Mouse (Mus musculus): ENCODE measurements around the gene Nisch.

The Nisch gene

DNA sequence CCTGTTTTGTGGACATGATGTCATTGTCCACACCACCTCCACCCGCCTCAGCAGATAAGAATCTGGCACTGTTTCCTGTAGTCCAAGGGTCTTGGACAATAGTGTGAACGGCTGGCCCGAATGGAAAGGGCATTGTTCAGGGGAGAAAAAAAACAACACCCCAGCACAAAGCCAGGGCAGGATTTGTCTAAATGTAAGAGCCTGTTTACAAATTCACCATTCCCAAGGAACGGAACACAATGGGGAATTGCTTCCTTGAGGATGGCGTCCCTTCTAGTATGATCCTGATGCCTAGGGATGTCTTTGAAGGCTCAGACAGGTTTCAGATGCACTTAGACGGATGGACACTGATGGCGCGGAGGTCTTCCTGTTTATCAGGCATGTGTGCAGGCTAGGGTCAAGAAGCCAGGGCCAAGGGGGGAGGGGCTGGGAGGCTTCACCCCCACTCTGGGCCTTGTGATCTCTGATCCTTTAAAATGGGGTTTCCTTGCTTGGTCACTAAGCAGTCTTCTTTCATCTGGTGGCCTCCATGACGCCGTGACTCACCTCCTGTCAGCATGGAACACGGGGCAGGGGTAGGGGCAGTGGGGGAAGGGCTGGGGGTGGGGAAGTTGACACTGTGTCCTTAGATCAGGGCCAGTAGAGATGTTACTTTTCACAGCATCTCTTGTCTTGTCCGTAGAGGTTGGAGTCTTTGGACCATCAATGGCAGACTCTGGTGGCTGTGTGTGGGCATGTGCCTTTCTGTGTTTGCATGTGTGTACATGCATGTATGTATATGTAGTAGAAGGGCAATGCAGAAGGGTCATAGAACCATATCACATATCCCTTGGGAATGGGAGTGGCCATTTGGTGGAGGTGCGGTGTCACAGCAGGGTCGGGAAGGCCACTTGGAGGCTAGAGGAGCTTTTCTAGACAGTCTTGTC is 16.6 kb upstream of the Nisch start:
- Histone ChIP-seq H3K36me3 (ENCODE audit: control insufficient read depth, insufficient read depth, low read length, poor library complexity, severe bottlenecking) (no peaks in the 10 kb centered on the region), H3K27me3 (ENCODE audit: control insufficient read depth, insufficient read depth, low read length, poor library complexity, severe bottlenecking) (no peaks in the 10 kb centered on the region)
- no peak for DNase-seq (ENCODE audit: low read depth, low spot score)

DNA sequence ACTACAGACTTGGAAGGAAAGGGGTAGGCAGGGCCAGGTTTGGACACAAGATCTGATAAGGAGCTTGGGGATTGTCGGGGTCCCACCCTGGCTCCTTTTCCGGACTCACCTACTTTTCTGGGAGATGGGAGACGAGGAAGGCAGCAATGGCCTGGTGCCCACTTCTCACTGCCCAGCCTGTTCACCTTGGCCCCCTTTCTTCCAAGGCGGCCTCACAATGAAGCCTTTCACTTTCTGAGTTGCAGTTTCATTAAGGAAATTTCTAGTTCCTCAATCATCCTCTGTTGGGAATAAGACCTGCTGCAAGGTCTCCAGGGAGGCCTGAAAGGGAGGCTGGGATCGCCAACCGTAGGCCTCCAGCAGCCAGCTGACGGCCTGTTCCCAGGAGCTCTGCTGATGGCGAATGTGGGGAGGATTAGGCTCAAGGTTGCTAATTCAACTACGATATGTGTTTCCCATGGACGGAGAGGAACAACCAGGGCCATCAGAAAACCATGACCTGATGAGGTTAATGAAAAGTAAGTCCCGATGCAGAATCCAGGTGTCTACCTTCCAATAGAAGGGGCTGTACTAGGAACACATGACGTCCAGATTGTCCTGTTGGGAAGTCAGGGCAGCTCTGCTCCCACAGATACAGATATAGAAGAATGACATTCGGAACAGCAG is 15.8 kb upstream of the Nisch start:
- no peak for DNase-seq (ENCODE audit: low read depth, low spot score)
- H3K27me3 ChIP-seq (ENCODE audit: control insufficient read depth, insufficient read depth, low read length, poor library complexity, severe bottlenecking) = no peaks in the 10 kb centered on the region
- H3K36me3 ChIP-seq (ENCODE audit: control insufficient read depth, insufficient read depth, low read length, poor library complexity, severe bottlenecking) = no peaks in the 10 kb centered on the region

DNA sequence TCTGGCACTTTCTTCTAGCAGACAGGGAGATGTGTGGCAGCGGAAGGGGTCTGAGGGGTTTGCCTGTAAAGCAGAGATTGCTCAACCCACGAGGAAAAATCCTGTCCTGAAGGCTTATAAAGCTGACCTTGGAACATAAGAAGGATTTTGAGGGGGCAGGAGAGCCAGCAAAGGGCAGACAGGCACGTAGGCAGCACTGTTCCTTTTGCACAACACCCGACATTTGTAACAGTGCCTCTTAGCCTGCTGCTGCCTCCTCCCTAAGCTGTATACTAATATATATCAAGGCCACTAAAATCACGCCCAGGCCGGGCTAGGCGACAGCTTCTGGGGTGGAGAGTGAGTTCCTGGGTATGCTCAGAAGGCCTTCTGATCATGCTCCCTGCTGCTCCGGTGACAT is 13.7 kb upstream of the Nisch start:
- Histone ChIP-seq H3K36me3 (ENCODE audit: control insufficient read depth, insufficient read depth, low read length, poor library complexity, severe bottlenecking) (no peaks in the 10 kb centered on the region), H3K27me3 (ENCODE audit: control insufficient read depth, insufficient read depth, low read length, poor library complexity, severe bottlenecking) (no peaks in the 10 kb centered on the region)
- no peak for DNase-seq (ENCODE audit: low read depth, low spot score)

DNA sequence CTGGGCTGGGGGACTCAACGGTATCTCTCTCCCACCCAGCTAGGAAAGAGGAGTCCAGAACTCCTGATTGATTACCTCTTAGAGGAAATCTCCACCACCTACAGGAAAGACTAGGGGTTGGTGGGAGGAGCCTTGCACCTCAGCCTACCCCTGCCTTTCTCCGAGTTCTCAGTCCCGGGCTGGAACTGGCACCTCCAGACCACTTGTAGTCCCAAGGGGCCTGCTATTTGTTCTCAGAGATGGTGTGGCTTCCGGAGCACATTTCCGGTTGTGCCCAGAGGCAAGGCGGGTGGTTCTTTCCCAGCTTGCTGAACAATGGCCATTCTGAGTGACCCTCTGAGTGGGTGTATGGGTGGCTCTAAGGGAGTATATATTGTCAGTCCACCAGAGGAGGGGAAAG is 11.5 kb upstream of the Nisch start:
- Histone ChIP-seq H3K36me3 (ENCODE audit: control insufficient read depth, insufficient read depth, low read length, poor library complexity, severe bottlenecking) (no peaks in the 10 kb centered on the region), H3K27me3 (ENCODE audit: control insufficient read depth, insufficient read depth, low read length, poor library complexity, severe bottlenecking) (no peaks in the 10 kb centered on the region)
- DNase-seq (ENCODE audit: low read depth, low spot score) = peak; percentile 61

DNA sequence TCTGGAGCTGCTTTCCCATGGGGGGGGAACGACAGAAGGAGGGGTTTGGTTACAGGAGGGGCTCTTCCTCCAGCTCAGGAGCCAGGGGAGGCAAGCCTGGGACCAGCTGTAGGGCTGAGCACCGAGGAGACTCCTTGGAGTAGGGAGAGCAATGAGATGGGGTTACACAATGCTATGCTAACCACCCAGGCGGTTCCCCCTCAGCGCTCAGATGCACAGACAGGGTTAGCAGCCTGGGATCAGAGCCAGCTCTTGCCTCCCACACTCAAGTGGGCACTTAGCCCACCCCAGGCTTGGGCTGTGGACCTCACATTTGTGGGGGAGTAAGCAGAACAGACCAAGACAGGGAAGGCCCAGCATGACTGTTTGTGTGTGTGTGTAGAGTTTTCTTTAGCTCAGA is 10.2 kb upstream of the Nisch start:
- no peak for DNase-seq (ENCODE audit: low read depth, low spot score)
- no peaks in the 10 kb centered on the region for H3K27me3 ChIP-seq (ENCODE audit: control insufficient read depth, insufficient read depth, low read length, poor library complexity, severe bottlenecking)
- no peaks in the 10 kb centered on the region for H3K36me3 ChIP-seq (ENCODE audit: control insufficient read depth, insufficient read depth, low read length, poor library complexity, severe bottlenecking)

DNA sequence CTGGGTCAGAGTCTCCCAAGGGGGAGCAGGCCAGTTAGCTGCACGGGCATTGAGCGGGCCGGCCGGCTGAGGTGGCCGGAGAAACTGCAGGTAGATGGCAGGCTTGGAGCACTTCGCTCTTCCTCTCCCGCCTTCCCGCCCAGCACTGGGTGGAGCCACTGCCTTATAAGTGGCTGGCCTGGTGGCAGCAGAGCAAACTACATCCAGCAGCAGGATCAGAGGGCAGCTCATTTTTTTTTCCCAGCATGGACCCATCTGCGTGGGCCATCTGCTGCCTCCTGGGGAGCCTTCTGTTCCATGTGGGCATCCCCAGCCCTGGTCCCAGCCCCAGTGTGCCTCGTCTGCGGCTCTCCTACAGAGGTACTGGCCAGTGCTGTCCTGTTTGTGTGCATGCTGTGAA is 920 bp upstream of the Nisch start, which contains the start of gene Sema3g:
Gene Sema3g, plus strand, starts transcription at position 195 of the 400 bp plus-strand sequence.
- peak; percentile 70 for DNase-seq (ENCODE audit: low read depth, low spot score)
- Histone ChIP-seq H3K36me3 (ENCODE audit: control insufficient read depth, insufficient read depth, low read length, poor library complexity, severe bottlenecking) (no peaks in the 10 kb centered on the region), H3K27me3 (ENCODE audit: control insufficient read depth, insufficient read depth, low read length, poor library complexity, severe bottlenecking) (no peaks in the 10 kb centered on the region)

DNA sequence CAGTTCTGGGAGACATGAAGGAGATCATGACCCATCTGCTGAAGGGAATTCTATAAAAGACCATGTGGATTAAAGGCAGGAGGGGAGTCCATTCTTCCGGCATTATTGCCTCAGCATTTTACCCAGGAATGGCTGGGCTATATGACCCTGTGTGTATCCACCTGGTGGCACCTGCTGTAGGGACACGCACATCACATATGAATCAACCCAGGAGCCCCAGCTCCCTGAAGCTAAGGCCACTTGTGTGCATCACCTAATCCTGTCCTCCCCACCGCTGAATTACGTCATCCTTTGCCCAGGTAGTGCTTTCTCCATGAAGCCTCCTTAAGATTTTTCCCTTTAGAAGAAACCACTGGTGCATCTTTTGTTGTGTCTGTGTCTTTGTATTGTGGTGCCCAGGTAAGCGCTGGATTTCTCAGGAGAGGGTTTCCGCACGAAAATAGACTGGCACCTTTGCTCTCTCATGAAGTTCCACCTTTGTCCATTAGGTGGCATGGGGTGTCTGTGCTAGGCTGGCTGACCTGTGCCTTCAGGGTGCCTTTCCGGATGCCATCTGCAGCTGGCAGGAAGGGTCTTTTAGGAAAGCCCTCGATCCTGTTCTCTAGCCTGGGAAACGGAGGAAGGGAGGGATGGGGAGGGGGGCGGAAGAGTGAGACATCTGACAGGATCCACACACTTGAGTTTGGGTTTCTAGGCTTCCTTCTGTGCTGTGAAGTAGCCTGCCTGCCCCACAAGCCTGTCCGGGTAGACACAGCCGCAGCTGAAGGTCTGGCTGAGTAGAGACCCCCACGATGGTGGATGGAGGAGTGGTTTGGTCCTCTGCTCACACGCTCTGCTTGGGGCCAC is 1.4 kb downstream of the Nisch start:
- no peaks in the 10 kb centered on the region for H3K27me3 ChIP-seq (ENCODE audit: control insufficient read depth, insufficient read depth, low read length, poor library complexity, severe bottlenecking)
- peak; percentile 86 for DNase-seq (ENCODE audit: low read depth, low spot score)
- no peaks in the 10 kb centered on the region for H3K36me3 ChIP-seq (ENCODE audit: control insufficient read depth, insufficient read depth, low read length, poor library complexity, severe bottlenecking)

DNA sequence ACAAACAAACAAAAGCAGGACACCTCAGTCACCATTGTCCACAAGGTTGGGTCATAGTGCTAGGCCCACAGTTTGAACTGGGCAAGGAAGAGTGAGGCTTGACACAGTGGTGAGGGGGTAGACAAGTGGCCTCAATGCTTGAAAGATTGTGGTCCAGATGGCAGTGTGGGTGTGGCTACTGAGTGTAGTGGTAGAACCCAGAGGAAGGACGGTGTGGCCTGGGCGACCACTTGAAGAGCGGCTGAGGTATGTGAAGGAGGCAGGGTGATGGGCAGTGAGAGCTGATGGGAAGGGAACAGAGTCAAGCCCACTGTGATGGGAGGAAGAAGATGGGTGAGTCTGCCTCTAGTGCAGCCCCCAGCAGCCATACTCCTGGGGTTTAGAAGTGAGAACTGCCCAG is 2.1 kb downstream of the Nisch start:
- no peak for DNase-seq (ENCODE audit: low read depth, low spot score)
- no peaks in the 10 kb centered on the region for H3K36me3 ChIP-seq (ENCODE audit: control insufficient read depth, insufficient read depth, low read length, poor library complexity, severe bottlenecking)
- no peaks in the 10 kb centered on the region for H3K27me3 ChIP-seq (ENCODE audit: control insufficient read depth, insufficient read depth, low read length, poor library complexity, severe bottlenecking)

DNA sequence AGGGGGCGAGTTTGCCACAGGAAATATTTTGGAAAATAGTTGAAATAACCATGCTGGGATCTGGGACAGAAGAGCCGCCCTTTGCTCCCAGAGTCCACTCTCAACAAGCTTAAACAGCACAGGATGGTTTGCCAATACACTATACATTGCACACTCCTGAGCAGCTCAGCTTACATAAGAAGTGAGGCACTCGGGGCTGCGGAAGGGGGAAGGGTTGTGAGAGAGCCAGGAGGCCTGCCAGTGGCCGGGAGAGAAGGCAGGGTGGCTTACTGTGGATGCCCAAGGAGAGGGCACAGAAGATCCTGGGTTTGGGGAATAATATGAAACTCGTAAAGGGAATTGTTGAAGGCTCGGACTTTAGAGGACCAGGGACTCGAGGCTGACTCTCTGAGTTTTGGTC is 2.9 kb downstream of the Nisch start:
- no peaks in the 10 kb centered on the region for H3K36me3 ChIP-seq (ENCODE audit: control insufficient read depth, insufficient read depth, low read length, poor library complexity, severe bottlenecking)
- H3K27me3 ChIP-seq (ENCODE audit: control insufficient read depth, insufficient read depth, low read length, poor library complexity, severe bottlenecking) = no peaks in the 10 kb centered on the region
- DNase-seq (ENCODE audit: low read depth, low spot score) = no peak

DNA sequence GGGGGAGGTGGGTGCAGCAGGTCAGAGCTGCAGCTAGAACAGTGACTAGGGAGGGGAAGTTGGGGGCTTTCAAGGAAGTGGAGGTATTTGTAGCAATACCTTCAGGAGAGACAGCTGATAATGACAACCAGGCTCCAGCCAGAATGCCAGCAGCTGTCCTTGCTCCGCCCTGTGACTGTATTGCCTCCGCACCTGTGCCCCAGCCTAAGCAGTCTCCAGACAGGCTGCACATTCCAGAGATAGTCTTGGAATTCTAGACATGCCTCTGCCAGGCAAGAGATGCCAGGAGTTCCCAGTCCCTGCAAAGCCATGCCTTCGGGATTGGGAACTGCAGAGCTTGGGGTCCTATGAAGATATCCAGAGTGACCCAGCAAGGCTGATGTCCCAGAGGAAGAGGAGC is 4.2 kb downstream of the Nisch start:
- Histone ChIP-seq H3K36me3 (ENCODE audit: control insufficient read depth, insufficient read depth, low read length, poor library complexity, severe bottlenecking) (no peaks in the 10 kb centered on the region), H3K27me3 (ENCODE audit: control insufficient read depth, insufficient read depth, low read length, poor library complexity, severe bottlenecking) (no peaks in the 10 kb centered on the region)
- DNase-seq (ENCODE audit: low read depth, low spot score) = no peak

DNA sequence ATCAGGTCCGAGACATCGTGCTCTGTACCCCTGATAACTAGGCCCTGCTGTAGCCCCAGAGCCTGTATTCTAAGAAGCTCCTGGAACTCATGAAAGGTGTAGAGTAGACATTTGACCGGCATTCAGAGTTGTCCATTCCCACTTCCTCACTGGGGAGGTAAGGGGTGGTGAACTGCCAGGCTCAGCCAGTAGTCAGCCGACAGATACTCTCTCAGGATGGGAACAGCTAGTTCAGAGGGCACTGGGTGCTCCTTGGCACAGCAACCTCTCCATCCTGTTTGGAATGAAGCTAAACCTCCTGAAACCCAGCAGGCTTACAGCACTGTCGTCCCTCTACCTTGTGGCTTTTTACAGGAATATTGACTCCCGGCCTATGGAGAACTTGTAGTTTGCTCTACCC is 4.9 kb downstream of the Nisch start:
- H3K36me3 ChIP-seq (ENCODE audit: control insufficient read depth, insufficient read depth, low read length, poor library complexity, severe bottlenecking) = no peaks in the 10 kb centered on the region
- DNase-seq (ENCODE audit: low read depth, low spot score) = no peak
- no peaks in the 10 kb centered on the region for H3K27me3 ChIP-seq (ENCODE audit: control insufficient read depth, insufficient read depth, low read length, poor library complexity, severe bottlenecking)

DNA sequence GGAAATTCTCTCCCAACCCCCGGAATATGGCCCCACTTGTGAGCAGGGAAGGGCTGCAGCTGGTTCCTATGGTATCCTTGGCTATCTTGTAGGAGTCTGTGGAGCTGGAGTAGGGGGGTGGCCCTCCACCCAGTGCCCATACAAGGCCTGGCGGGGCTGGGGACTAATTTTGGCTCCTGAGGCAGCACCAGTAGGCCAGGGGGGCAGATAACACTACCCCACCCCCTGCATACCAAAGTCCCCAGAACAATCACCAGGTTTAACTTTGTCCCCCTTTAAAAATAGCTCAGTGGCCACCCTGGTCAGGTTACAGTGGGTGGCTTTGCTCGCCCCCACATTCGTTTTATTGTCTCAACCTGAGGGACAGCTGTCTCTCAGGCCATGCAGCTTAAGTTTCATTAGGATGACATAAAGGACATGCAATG is 7.6 kb downstream of the Nisch start:
- H3K27me3 ChIP-seq (ENCODE audit: control insufficient read depth, insufficient read depth, low read length, poor library complexity, severe bottlenecking) = no peaks in the 10 kb centered on the region
- no peak for DNase-seq (ENCODE audit: low read depth, low spot score)
- no peaks in the 10 kb centered on the region for H3K36me3 ChIP-seq (ENCODE audit: control insufficient read depth, insufficient read depth, low read length, poor library complexity, severe bottlenecking)

DNA sequence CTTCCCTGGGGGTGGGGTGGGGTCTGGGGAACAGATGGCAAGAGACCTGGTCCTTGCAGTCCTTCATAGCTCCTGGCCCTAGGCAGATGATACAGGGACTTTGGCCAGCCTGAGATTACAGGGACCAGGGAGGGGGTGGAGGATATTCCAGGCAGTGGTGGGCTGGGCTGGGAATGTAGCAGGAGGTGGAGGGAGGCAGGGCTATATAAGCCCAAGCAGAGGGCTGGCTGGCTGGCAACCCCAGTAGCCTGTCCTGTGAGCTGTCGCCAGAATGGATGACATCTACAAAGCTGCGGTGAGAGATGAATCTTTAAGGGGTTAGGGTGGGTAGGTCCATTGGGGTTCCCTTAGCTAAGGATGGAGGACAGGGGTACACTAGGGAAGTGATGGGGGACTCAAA is 8.7 kb downstream of the Nisch start, which contains the start of gene Tnnc1:
Gene Tnnc1, plus strand, starts transcription at position 229 of the 400 bp plus-strand sequence.
- DNase-seq (ENCODE audit: low read depth, low spot score) = no peak
- H3K27me3 ChIP-seq (ENCODE audit: control insufficient read depth, insufficient read depth, low read length, poor library complexity, severe bottlenecking) = no peaks in the 10 kb centered on the region
- H3K36me3 ChIP-seq (ENCODE audit: control insufficient read depth, insufficient read depth, low read length, poor library complexity, severe bottlenecking) = peaks cover 6% of the 10 kb centered on the region; the same call in 1 of the 2 replicates

DNA sequence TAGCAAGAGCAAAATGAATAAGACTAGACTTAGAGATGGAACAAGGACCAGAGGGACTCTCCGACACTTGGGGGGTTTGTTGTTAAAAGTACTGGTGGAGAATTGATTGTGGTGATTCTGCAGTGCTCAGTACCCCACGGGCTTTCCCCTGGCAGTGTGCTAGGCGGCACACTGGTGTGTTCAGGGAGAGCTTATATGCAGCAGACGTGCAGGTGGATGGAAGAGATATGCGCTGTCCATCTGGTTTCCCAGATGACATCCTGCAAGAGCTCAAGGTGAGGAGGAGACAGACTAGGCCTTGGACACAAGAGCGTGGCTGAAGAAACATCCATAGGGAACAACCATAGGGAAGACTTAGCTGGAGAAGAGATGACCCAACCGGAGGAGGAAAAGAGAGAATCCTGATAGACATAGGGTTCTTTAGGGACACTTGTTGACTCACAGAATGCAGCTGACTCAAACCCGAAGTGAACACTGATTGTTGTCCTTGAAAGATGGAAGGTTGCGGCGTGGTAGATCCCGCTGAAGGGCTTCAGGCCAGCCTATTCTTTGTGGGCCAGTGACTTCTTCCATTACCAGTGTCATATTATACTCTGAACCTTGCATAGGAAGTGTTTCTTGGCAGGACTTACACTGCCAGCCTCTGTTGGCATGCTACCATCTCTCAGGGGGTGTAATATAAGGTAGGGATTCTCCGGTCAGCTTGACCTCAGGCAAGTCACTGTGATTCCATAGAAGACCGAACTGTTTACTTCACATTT is 9.5 kb downstream of the Nisch start:
- no peak for DNase-seq (ENCODE audit: low read depth, low spot score)

More for the DNA sequence above, 9.5 kb downstream of the Nisch start:
- Histone ChIP-seq H3K36me3 (ENCODE audit: control insufficient read depth, insufficient read depth, low read length, poor library complexity, severe bottlenecking) (peaks cover 9% of the 10 kb centered on the region), H3K27me3 (ENCODE audit: control insufficient read depth, insufficient read depth, low read length, poor library complexity, severe bottlenecking) (no peaks in the 10 kb centered on the region)

Data from splenic B cell, adult 2 months (primary cell).